Mouse (Mus musculus) thymus, postnatal 10 days (tissue): ENCODE measurements around the gene Olfr93.
A peak's percentile ranks its signal among the peaks of the same experiment; 100 is the strongest.
"Not testable (repeated sequence)": the region's sequence is repeated elsewhere in the genome, so short reads cannot be mapped to it uniquely, and the experiment has no call there.

Experiments used
- DNase-seq, 2 experiments: peaks; one replicate each; pipeline ENCODE4 v3.0.0; 2021; ENCODE audit warnings: low spot score in 2 of 2

Olfr93 gene

DNA sequence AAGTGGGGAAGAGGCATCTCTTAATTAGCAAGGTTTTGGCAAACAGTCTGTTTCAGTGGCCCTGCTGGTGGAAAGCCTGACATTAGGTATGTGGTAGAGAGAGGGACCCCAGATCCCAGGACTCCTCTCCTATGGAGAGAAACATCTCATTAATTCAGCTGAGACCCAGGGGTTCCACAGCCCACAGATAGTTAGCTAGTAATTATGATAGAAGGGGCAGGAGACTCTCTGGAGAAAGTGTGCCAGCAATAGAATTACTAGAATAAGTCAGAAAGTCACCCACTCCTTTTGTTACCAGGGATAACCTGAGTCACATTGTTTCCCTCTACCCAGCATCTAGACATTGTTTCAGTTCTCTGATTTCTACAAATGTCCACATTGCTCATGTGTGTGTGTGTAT, at the start of gene Olfr93:
TSS of gene Olfr93 (minus strand) at position 101 of the 400 bp plus-strand sequence.
- no peak for DNase-seq

DNA sequence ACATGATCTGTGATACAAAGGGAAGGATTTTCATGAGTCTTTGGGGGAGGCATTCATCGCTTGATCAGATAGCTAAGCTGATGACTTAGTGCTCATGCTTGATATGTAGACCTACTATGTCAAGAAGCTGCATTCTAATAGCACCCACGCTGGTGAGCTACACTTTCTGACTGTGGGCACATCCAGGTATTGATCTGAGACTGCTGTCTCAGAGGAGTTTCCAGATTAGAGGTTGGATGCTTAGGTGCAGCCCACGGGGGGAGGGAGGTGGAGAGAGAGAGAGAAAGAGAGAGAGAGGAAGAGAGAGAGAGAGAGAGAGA, 42.6 kb upstream of the Olfr93 start:
- no peak for DNase-seq

DNA sequence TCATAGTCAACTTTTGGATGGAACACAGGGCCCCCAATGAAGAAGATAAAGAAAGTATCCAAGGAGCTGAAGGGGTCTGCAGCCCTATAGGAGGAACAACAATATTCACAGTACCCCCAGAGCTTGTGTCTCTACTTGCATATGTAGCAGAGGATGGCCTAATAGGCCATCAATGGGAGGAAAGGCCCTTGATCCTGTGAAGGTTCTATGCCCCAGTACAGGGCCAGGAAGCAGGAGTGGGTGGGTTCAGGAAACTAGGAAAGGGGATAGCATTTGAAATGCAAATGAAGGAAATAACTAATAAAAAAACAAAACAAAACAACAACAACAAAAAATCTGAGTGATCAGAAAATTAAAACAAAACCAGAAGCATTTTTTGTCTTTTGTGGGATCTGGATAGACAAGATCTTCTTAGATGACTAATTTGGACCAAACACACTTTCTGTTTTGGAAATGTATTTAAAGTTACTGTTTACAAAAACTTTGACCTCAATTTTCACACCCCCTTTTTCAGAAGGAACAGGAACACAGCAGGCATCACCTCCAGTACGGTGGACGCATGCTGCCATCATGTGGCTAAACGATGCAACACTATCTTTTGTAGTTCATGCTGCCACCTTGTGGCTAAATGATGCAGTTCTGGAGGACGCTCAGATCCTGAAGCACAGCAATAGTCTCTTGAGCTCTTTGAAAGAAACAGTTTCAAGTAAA, 42.1 kb upstream of the Olfr93 start:
- DNase-seq = peak; percentile 9 to 64

DNA sequence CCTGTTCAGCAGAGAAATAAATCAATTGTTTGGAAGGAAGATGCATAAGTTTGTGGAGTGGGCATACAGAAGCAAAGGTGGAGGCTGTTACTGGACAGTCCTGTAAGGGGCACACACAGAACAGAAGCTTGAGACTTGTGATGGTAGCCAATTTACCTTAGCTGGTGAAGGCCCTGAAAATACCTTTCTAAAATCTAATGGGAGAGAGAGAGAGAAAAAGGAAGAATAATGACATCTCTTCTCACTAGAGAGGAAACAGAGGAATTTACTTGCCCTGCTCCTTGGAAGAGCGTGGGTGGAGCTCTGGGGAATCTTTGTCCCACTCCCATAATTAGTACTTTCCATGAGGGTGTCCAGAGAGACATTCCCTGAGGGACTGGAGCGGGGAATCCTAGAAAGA, 39.6 kb upstream of the Olfr93 start, which contains the start of gene Olfr94:
TSS of gene Olfr94 (minus strand) at position 101 of the 400 bp plus-strand sequence.
- DNase-seq = no peak

DNA sequence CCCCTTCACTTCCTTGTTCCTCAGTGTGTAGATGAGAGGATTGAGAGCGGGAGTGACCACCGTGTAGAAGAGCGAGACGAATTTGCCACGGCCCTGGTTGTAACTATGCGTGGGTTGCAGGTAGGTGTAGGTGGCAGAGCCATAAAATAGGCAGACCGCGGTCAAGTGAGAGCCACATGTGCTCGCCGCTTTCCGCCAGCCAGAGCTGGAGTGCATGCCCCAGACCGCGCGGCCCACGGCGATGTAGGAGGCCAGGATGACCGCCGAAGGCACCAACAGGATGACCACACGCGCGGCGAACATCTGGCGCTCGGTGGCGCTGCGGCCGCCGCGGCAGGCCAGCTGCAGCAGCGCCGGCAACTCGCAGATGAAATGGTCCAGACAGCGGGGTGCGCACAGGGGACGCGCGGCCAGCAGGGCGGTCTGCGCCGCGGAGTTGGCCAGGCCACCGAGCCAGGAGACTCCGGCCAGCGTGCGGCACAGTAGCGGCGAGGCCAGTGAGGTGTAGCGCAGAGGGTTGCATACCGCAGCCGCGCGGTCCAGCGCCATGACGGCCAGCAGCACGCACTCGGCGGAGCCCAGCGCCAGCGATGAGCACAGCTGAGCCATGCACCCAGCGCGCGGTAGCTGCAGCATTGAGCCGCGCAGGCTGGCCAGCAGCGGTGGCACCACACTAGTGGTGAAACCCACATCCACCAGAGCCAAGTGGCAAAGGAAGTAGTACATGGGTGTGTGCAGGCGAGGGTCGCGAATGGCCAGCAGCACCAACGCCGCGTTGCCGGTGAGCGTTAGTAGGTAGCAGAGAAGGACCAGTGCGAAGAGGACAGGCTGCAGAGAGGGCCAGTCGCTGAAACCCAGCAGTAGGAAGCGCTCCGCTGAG, 35.8 kb upstream of the Olfr93 start:
- DNase-seq = no peak

DNA sequence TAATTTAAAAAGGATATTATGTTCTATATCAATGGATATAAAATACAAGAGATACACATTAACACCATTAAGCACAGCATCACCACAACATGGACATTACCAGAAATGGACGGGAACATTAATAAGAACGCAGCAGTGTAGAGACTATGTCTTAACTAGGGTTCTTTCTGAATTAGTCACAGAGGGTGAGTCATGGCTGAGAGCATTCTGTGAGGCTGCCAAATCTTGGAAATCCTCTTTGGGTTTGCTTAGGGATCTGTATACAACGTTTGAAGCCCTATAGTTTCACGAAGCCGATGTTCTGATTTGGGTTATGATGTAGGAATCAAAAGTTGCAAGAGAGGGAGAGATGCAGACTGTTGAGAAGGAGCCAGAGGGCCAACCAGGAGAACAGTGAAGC, 33.5 kb upstream of the Olfr93 start:
- no peak for DNase-seq

DNA sequence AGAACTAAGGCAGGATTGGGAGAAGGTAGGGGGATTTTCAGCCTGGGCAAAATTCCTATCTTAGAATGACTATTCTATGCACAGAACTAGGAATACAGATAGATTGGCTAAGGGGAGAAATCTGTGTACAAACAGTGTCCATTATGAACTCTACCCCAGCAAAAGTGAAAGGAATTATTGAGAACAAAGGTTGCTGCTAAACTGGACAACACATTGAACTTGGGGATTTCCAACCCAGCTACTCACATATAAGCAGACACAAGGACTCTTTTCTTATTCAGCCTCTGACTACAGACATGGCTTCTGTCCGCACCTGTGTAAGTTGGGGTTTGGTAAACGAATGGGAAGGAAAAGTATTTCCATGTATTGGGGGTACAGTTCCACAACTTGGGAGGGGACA, 32.4 kb upstream of the Olfr93 start, which contains the start of gene Ubd:
TSS of gene Ubd (plus strand) at position 237 of the 400 bp plus-strand sequence.
- DNase-seq = no peak

DNA sequence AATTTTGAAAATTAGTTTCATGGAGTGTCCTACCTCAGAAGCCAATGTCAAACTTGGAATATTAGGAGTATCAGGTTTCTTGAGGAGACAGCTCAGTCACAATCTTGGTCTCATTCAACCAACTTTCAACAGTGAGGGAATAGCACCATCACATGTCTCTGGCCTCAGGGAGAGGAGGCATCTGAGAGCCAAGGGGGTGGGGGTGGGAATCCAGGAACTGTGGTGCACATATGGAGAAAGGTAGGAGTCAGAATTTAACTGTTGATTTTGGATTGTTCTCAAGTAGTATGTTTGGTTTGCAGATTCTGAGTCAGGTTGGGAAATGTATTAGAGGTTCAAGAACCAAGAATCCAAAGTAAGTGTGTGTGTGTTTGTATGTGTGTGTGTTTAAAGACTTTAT, 31.7 kb upstream of the Olfr93 start:
- no peak for DNase-seq

DNA sequence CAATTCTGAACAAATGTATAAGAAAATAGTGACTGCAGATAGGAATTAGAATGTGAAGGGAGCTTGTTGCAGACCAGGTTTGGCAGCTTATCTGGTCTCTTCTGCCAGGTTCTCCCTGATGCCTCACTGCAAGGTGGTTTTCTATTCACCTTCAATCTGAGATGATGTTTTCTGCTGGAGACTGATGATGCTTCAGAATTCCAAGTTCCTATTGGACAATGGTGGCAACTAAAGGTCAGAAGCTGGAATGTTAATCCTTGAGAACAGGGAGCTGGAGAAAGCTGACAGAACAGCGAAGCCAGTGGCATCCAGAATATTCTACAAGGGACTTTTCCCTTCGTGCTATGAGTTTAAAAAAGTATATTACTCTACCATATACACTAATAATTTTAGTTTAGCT, 29.4 kb upstream of the Olfr93 start:
- no peak for DNase-seq

DNA sequence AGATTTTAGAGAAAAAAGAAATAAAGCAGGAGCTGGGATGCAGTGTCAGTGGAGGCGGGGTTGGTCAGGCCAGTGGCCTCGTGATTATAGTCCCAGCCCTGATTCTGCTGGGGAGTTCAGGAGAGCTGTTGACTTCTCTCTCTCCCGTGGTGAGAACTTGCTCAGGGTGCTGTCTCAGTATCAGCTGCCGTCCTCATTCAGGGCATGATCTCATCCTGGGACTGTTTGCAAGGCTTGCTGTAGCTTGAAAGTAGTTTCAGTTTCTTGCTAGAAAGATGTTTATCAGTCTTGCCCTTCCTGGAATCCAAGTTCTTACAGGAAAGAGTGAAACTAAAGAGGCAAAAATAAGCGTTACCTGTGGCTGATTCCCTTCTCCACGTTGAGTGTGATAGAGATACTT, 24.2 kb upstream of the Olfr93 start:
- DNase-seq = no peak

DNA sequence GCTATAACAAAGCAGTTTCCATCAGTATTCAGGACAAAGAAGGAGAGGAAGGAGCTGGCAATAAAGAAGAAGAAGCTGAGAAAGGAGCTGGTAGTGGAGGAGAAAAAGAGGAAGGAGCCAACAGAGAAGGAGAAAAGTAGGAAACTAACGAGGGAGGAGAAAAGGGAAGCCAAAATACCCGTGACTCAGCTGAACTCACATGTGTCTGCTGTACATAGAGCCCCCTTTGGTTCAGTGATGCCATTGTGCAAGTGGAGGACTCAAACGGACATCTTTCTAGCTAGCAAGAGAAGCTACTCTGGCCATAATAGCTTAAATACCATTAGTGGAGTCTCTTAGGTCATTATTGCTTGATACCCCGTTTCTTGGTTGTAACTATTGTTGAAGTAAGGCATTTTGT, 29.9 kb downstream of the Olfr93 start:
- not testable (repeated sequence) for DNase-seq

DNA sequence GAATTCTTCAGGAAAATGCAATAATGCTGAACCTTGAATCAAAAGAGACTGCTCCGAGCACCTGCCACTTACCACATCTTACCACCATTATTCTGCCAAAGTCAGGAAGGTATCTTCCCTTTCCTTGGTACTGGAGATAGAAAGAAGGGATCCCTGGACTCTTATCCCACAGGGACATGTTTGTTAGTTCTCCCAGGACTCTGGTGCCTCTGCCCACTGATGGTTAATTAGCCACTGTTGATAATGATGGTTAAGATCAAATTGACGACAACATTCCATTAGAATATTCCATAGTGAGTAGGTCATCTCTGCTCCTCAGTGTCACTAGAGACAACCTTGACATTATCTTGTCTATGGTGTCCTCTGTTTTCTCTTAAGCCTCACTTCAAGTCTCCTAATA, 41.3 kb downstream of the Olfr93 start, which contains the start of gene Olfr92:
TSS of gene Olfr92 (minus strand) at position 101 of the 400 bp plus-strand sequence.
- DNase-seq = no peak

DNA sequence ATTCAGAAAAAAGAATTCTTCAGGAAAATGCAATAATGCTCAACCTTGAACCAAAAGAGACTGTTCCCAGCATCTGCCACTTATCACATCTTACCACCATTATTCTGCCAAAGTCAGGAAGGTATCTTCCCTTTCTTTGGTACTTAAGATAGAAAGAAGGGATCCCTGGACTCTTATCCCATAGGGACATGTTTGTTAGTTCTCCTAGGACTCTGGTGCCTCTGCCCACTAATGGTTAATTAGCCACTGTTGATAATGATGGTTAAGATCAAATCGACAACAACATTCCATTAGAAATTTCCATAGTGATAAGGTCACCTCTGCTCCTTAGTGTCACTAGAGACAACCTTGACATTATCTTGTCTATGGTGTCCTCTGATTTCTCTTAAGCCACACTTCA, 63.1 kb downstream of the Olfr93 start, which contains the start of gene Olfr91:
TSS of gene Olfr91 (minus strand) at position 101 of the 400 bp plus-strand sequence.
- no peak for DNase-seq

DNA sequence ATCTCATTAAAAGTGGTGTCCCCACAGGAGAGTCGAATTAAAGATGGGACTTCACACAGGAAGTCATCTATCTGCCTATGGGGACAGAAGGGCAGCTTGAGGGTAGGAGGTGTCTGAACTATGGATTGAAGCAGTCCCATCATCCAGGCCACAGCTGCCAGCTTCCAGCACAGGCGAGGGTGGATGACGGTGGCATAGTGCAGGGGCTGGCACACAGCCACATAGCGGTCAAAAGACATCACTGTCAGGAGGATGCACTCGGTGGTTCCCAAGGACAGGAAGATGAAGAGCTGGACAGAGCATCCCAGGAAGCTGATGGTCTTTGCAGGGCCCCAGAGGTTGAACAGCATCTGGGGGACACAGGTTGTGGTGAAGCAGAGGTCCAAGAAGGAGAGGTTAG, 68.0 kb downstream of the Olfr93 start:
- no peak for DNase-seq

DNA sequence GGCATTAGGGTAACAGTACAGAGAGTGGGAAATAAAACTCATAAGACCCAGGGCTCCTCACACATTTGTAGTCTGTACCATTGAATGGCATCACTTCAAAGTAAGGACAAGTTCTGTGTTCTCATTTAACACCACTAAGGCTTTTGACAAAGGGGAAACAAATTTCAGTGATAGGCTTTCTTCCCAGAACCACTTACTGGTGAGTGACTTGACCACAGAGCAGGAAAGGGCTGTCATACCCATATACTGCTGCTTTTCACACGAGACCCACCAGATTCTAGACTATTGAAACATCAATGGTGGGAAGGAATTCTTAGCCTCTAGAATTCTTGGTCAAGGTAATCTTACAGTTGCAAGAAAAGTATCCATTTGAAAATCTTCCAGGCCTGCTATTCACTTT, 69.1 kb downstream of the Olfr93 start:
- no peak for DNase-seq
